Mouse (Mus musculus) limb, embryonic 10.5 days (tissue): Measurements from ENCODE around the gene Htra3. TPM values are rescaled to one million over a fixed set of nuclear protein-coding genes. Genes with fewer than 3 reads are reported as not detected.
A peak's percentile ranks its signal among the peaks of the same experiment; 100 is the strongest.

Experiments used
- DNase-seq: peaks from one replicate; pipeline ENCODE4 v3.0.0-alpha.2; 2017; ENCODE audit warnings: low spot score
- H3K27ac ChIP-seq: fragments of 300-500 bp; sonication (generic); 2 replicates; pipeline ENCODE4 v1.5.1; 2016; ENCODE audit warnings: mild to moderate bottlenecking
- H3K27me3 ChIP-seq: fragments of 300-500 bp; sonication (generic); 2 replicates; pipeline ENCODE4 v1.6.1; 2016; ENCODE audit warnings: low read depth, mild to moderate bottlenecking; ENCODE audit not compliant: poor library complexity, severe bottlenecking
- H3K36me3 ChIP-seq: fragments of 300-500 bp; sonication (generic); 2 replicates; pipeline ENCODE4 v1.6.1; 2016; ENCODE audit warnings: mild to moderate bottlenecking, moderate library complexity
- H3K4me1 ChIP-seq: fragments of 300-500 bp; sonication (generic); 2 replicates; pipeline ENCODE4 v1.6.1; 2016
- H3K4me3 ChIP-seq: fragments of 300-500 bp; sonication (generic); 2 replicates; pipeline ENCODE4 v1.5.1; 2016; ENCODE audit warnings: mild to moderate bottlenecking, moderate library complexity
- H3K9me3 ChIP-seq: fragments of 300-500 bp; sonication (generic); replicated peaks from 2 replicates; pipeline ENCODE4 v1.6.1; 2016; ENCODE audit warnings: mild to moderate bottlenecking
- WGBS: fragments of 180-500 bp; shearing (Covaris S2); methylation state at CpG from one replicate; pipeline ENCODE4 v1.1.7; 2016; 5-methylcytosine and 5-hydroxymethylcytosine counted together
- polyA plus RNA-seq: library from polyadenylated mRNA; unstranded; fragments of >200 nt; fragmentation: Nextera tagmentation; extraction: Ambion mirVana; gene quantifications from 2 replicates; pipeline ENCODE4 v1.2.1, GENCODE M21; 2016

The Htra3 gene
- polyA plus RNA-seq, 1 experiment from 2014 or later, result 0.51 TPM

GRCm38 (mm10) chr5:35689374-35689773, 9.8 kb upstream of the Htra3 start:
- Histone ChIP-seq H3K27me3 (0 out of 2 replicates have a peak, but pooled peaks cover 6% of the 10 kb centered on the region), H3K36me3 (no peaks in the 10 kb centered on the region), H3K9me3 (no peaks in the 10 kb centered on the region), H3K27ac (no peak overlapping the region), H3K4me3 (no peak overlapping the region), H3K4me1 (peaks cover 28% of the 10 kb centered on the region)
- DNase-seq, result no peak

DNA sequence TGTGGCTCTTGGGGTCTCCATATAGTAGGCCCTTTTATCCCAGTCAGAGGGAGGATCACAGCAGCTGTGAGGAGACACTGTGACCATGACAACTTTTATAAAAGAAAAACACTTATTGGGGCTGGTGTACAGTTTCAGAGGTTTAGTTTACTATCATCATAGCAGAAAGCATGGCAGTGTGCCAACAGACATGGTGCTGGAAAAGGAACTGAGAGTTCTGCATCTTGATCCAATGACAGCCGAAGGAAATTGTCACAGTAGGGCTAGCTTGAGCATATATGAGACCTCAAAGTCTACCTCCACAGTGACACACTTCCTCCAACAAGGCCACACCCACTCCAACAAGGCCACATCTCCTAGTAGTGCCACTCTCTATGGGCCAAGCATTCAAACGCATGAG, 9.3 kb upstream of the Htra3 start:
- Histone ChIP-seq H3K27me3 (0 out of 2 replicates have a peak, but pooled peaks cover 3% of the 10 kb centered on the region), H3K9me3 (no peaks in the 10 kb centered on the region), H3K36me3 (no peaks in the 10 kb centered on the region), H3K4me1 (peaks cover 28% of the 10 kb centered on the region), H3K4me3 (no peak overlapping the region), H3K27ac (no peak overlapping the region)
- 89% methylated on average over 2 of the region's 2 CpGs for WGBS
- no peak for DNase-seq

DNA sequence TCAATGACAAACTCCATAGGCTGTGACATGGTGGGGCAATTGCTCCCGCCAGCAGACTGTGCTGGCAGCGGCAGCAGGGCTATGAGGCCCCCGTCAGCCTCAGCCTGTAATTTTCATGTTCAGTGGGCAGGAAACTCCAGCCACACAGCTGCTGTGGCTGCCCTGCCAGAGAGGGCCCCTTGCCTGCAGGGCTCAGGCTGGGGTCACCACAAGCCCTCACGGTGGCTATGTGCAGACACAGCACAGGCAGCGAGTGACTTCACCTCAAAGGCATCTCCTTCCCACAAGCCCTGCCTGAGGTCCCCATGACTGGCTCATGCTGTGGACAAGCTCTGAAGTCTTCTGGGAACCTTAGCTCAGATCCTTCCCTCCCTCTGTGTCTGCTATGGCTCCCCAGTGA, 7.5 kb upstream of the Htra3 start:
- no peaks in the 10 kb centered on the region for H3K27me3 ChIP-seq
- H3K27ac ChIP-seq, result peak overlapping the region; percentile 46
- WGBS, result 57% methylated on average over 5 of the region's 5 CpGs
- H3K36me3 ChIP-seq, result no peaks in the 10 kb centered on the region
- peaks cover 28% of the 10 kb centered on the region for H3K4me1 ChIP-seq
- no peaks in the 10 kb centered on the region for H3K9me3 ChIP-seq
- no peak for DNase-seq
- no peak overlapping the region for H3K4me3 ChIP-seq

- no peaks in the 10 kb centered on the region for H3K9me3 ChIP-seq
- H3K4me1 ChIP-seq, result peaks cover 21% of the 10 kb centered on the region
- no peak for DNase-seq
- peaks cover 3% of the 10 kb centered on the region; the same call in 1 of the 2 replicates for H3K27me3 ChIP-seq
- H3K27ac ChIP-seq, result no peak overlapping the region
- no peak overlapping the region for H3K4me3 ChIP-seq
- 81% methylated on average over 4 of the region's 4 CpGs for WGBS
- no peaks in the 10 kb centered on the region for H3K36me3 ChIP-seq
Measured at GRCm38 (mm10) chr5:35686336-35686735, 6.8 kb upstream of the Htra3 start.

DNA sequence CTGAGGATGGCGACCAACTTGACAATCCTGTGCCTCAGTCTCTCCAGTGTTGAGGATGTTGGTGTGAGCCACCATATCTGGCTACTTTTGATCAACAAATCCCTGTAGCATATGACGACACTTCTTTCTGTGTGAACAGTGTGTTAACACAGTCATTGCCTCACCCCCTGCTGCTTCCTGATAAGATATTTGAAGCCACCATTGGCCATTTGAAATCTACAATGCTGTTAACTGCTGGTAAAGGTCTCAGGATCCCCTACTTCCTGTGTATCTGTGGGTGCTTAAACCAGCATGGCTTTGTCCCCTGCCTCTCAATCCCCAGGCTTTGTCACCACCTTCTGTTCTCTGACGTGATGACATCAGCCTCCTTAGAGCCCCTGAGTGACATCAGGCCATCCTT, 5.5 kb upstream of the Htra3 start:
- H3K36me3 ChIP-seq, result no peaks in the 10 kb centered on the region
- WGBS, result 63% methylated on average over 3 of the region's 3 CpGs
- no peaks in the 10 kb centered on the region for H3K9me3 ChIP-seq
- no peak for DNase-seq
- peaks cover 15% of the 10 kb centered on the region for H3K4me1 ChIP-seq
- no peak overlapping the region for H3K27ac ChIP-seq
- H3K4me3 ChIP-seq, result no peak overlapping the region
- H3K27me3 ChIP-seq, result peaks cover 16% of the 10 kb centered on the region

DNA sequence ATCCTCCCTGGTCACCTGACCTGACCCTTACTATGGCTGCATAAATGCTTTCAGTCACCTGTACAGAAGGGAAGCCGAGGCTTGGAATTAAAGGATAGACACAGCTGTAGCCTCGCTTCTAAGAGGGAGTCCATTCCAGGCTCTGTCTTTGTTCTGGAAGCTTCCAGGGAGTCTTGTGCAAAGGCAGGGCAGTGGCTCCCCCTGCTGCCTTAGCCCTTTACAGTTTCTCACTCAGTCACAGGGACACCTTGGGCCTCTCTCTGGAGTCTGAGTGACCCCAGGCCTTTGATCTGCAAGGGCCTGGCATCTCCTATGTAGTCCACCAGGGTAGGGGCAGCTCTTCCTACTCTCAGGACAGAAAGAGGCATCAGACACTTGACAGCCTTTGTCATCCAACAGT, 1.4 kb upstream of the Htra3 start:
- peaks cover 10% of the 10 kb centered on the region for H3K4me1 ChIP-seq
- no peaks in the 10 kb centered on the region for H3K36me3 ChIP-seq
- DNase-seq, result no peak
- 78% methylated on average over 2 of the region's 2 CpGs for WGBS
- peaks cover 57% of the 10 kb centered on the region for H3K27me3 ChIP-seq
- H3K9me3 ChIP-seq, result no peaks in the 10 kb centered on the region
- no peak overlapping the region for H3K27ac ChIP-seq
- no peak overlapping the region for H3K4me3 ChIP-seq

DNA sequence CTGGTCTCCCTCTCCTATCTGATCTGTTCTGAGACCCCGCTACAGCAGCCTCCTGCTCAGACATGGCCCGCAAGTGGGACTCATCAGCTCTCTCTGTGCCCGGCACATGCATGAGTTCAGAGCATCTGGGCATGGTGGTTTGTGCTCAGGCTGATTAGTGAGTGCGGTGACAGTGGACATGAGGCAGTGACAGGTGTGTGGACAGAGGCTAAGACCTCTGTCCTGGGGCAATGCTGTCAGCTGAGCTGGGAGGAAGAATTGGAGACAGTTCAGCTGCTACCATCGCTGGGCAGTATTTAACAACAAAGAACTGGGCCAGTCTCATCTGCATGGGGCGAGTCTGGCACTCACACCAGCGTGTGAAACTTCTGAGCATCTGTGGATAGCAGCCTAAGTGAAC, 2.6 kb downstream of the Htra3 start:
- Histone ChIP-seq H3K4me3 (no peak overlapping the region), H3K9me3 (no peaks in the 10 kb centered on the region), H3K27ac (no peak overlapping the region), H3K36me3 (no peaks in the 10 kb centered on the region), H3K27me3 (peaks cover 58% of the 10 kb centered on the region), H3K4me1 (peaks cover 33% of the 10 kb centered on the region)
- no peak for DNase-seq
- WGBS, result 87% methylated on average over 7 of the region's 7 CpGs

GRCm38 (mm10) chr5:35674081-35674555, 5.5 kb downstream of the Htra3 start:
- no peak for DNase-seq

DNA sequence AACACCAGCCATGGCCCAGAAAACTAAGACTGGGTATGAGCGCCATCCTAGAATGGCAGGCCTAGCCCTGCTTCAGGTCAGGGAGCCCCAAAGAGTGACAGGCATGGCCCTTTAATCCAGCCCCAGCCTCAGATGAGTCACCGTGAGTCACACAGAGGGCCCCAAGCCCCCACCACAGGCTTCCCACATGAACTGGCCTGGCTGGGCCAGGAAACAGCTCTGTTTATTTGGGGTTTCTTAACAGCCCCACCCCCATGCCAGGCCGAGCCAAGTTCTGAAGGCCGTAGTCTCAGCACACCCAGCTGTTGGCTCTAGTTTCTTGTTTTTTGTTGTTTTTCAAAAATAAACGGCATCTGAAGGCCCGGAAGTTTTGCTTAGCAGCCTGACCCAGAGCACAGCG, 6.5 kb downstream of the Htra3 start:
- Histone ChIP-seq H3K4me3 (no peak overlapping the region), H3K4me1 (peaks cover 62% of the 10 kb centered on the region), H3K36me3 (no peaks in the 10 kb centered on the region), H3K27me3 (peaks cover 22% of the 10 kb centered on the region), H3K27ac (peak overlapping the region; percentile 53), H3K9me3 (no peaks in the 10 kb centered on the region)
- DNase-seq, result no peak
- WGBS, result 69% methylated on average over 7 of the region's 7 CpGs

More at GRCm38 (mm10) chr5:35674081-35674555, 5.5 kb downstream of the Htra3 start:
- WGBS, result 65% methylated on average over 4 of the region's 4 CpGs
- H3K27me3 ChIP-seq, result peaks cover 32% of the 10 kb centered on the region
- no peaks in the 10 kb centered on the region for H3K9me3 ChIP-seq
- no peak overlapping the region for H3K4me3 ChIP-seq
- H3K27ac ChIP-seq, result peak overlapping the region; percentile 53; the same call in 1 of the 2 replicates
- peaks cover 56% of the 10 kb centered on the region for H3K4me1 ChIP-seq
- no peaks in the 10 kb centered on the region for H3K36me3 ChIP-seq

GRCm38 (mm10) chr5:35672581-35672980, 7.0 kb downstream of the Htra3 start:
- H3K9me3 ChIP-seq, result no peaks in the 10 kb centered on the region

DNA sequence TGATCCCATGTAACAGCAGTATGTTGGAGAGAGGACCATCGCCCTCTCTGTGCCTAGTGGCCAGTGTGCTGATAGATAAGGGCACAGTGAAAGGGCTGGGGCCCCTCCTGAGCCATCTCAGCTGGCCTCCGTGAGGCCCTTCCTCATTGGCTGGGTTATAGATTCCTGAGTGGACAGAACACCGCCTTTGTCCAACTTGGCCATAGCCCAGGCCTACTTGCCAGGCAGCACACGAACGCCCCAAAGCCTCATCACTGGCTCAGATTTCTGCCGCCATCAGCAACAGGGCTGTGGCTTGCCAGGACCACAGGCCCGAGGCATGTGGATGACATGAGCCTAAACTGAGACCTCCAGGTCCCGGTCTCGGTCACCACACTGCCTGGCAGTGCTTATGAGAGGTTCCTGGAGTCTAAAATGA, 8.1 kb downstream of the Htra3 start:
- Histone ChIP-seq H3K27ac (peak overlapping the region; percentile 81), H3K4me1 (peaks cover 66% of the 10 kb centered on the region), H3K36me3 (no peaks in the 10 kb centered on the region), H3K9me3 (no peaks in the 10 kb centered on the region), H3K4me3 (no peak overlapping the region), H3K27me3 (peaks cover 6% of the 10 kb centered on the region; the same call in 1 of the 2 replicates)
- DNase-seq, result no peak
- 82% methylated on average over 9 of the region's 9 CpGs for WGBS

More at GRCm38 (mm10) chr5:35672581-35672980, 7.0 kb downstream of the Htra3 start:
- 57% methylated on average over 1 of the region's 1 CpGs for WGBS
- Histone ChIP-seq H3K36me3 (no peaks in the 10 kb centered on the region), H3K4me1 (peaks cover 66% of the 10 kb centered on the region), H3K27me3 (peaks cover 17% of the 10 kb centered on the region), H3K27ac (peak overlapping the region; percentile 53), H3K4me3 (no peak overlapping the region)
- no peak for DNase-seq

GRCm38 (mm10) chr5:35670412-35670801, 9.2 kb downstream of the Htra3 start:
- no peak for DNase-seq

GRCm38 (mm10) chr5:35669747-35670411, 9.7 kb downstream of the Htra3 start:
- Histone ChIP-seq H3K9me3 (no peaks in the 10 kb centered on the region), H3K27ac (peak overlapping the region; percentile 81), H3K27me3 (no peaks in the 10 kb centered on the region), H3K4me3 (peak overlapping the region; percentile 19; the same call in 1 of the 2 replicates), H3K36me3 (no peaks in the 10 kb centered on the region), H3K4me1 (peaks cover 66% of the 10 kb centered on the region)
- DNase-seq, result peak; percentile 64
- WGBS, result 15% methylated on average over 11 of the region's 11 CpGs

More at GRCm38 (mm10) chr5:35670412-35670801, 9.2 kb downstream of the Htra3 start:
- 38% methylated on average over 6 of the region's 6 CpGs for WGBS
- no peaks in the 10 kb centered on the region for H3K9me3 ChIP-seq
- peak overlapping the region; percentile 19; the same call in 1 of the 2 replicates for H3K4me3 ChIP-seq
- peaks cover 66% of the 10 kb centered on the region for H3K4me1 ChIP-seq
- peak overlapping the region; percentile 81 for H3K27ac ChIP-seq
- no peaks in the 10 kb centered on the region for H3K36me3 ChIP-seq
- H3K27me3 ChIP-seq, result no peaks in the 10 kb centered on the region
